Mouse (Mus musculus): ENCODE results near the gene Dbt. TPM values are rescaled to one million over a fixed set of nuclear protein-coding genes. Genes with fewer than 3 reads are reported as not detected.
A peak's percentile ranks its signal among the peaks of the same experiment; 100 is the strongest.

The Dbt gene
- total RNA-seq, 2 experiments from 2014 or later: 83.4 to 87.7 TPM

DNA sequence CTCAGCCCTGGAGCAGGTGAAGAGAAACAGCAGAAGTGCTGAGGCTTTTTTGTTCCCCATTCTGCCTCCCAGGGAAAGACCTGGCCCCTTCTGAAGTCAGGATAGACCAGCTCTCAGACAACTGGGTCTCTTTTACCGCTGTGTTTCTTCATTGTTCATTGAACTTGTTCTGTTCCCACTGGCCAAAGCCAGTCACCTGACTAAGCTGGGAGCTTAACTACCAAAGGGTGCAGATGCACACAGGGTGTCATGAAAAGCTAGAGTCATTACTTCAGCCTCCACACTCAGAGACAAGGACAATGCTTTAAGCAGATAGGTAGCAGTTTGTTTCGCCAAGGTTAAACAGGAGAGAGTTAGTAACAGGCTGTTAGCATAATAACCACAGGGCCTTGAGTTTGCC, 29.2 kb downstream of the Dbt start:
- no peak for DNase-seq

GRCm38 (mm10) chr3:116542532-116542931, 29.7 kb downstream of the Dbt start:
- no peak for DNase-seq

GRCm38 (mm10) chr3:116547430-116547829, 34.6 kb downstream of the Dbt start:
- no peak for DNase-seq

DNA sequence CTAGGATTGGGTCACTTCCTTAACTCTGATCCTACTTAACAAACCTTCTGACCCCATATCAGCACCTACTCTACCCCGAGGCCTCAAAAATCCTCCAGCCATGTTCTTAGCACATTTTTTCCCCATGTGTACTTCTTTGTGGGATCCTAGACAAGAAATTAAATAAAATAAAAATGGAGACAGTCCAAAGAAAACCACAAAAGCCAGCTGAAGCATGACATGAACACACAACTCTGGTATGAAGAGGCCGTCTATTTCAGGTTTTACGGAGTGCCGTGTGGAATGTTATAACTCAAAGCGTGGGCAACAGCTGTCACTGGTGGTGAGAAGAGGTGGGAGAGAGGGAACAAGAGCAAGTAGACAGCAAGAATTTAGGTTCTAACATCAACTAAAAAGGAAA, 38.5 kb downstream of the Dbt start:
- no peak for DNase-seq

GRCm38 (mm10) chr3:116561315-116561714, 48.4 kb downstream of the Dbt start:
- peak; percentile 26 for DNase-seq

GRCm38 (mm10) chr3:116562408-116563094, 49.7 kb downstream of the Dbt start, which contains the start of gene Lrrc39:
TSS of gene Lrrc39 (plus strand) at chr3:116562973.
- DNase-seq: peak; percentile 42

- DNase-seq: no peak
Observed at GRCm38 (mm10) chr3:116563095-116563492, 50.2 kb downstream of the Dbt start.

GRCm38 (mm10) chr3:116570628-116571027, 57.8 kb downstream of the Dbt start:
- DNase-seq: no peak

DNA sequence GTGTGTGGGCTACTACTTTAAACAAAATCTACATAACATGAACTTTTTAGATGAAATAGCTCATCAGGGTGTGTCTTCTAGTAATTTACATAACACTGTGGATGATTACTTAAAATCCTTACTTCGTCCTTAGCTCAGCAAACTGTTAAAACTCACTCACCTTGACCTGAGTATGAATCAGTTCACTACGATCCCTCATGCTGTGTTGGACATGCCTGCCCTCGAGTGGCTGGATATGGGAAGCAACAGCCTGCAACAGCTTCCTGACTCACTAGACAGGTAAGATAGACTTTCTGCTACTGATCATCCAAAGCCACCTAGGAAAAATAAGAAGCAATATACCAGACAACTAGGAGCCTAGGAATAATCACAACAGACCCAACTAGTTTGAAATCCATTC, 64.4 kb downstream of the Dbt start:
- DNase-seq: peak; percentile 25

DNA sequence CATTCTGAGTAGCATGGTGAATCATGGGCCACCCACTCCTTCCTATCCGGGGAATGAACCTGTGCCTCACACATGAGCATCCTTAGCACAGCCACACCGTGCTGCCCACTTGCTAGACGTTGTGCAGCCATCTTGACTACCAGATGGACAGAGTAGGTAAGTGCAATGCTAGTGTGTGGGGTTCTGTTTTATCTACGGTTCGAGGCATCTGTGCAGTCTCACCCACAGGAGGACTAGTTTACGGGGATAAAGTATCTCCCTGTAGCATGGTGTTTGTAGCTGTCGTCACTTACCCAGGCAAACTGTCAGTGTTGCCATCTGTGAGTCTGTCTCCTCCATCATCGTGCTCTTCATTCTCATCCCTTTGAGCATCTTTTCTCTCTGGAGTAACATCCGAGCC, 69.3 kb downstream of the Dbt start:
- DNase-seq: no peak

DNA sequence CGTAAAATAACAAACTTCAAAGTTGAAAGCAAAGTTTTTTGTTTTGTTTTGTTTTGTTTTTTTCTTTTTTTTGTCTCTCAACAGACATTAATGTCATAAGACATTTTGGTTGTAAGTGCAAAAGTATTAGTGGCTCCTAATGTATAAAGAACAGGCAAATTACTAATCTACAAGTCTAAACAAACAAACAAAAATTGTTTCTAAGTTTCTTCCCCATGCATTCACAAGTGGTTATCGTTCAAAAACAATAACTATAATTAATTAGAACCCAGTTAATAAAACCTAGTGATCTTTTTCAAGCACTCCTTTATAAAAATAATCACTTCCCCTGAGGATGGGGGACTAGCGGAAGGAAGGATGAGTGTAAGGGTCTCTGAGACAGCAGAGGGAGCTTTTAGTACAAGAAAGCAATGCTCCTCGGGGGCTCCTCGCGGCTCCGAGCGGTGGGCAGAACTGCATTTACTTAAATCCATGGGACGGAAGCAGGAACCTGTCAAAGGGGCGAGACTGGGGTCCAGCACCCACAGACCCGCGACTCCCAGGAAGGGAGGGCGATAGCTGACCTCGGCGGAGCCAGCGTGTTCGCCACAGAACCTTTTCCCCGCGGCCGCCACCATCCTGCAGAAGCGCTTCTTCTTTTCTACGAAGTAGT, 81.3 kb downstream of the Dbt start:
- DNase-seq: no peak

DNA sequence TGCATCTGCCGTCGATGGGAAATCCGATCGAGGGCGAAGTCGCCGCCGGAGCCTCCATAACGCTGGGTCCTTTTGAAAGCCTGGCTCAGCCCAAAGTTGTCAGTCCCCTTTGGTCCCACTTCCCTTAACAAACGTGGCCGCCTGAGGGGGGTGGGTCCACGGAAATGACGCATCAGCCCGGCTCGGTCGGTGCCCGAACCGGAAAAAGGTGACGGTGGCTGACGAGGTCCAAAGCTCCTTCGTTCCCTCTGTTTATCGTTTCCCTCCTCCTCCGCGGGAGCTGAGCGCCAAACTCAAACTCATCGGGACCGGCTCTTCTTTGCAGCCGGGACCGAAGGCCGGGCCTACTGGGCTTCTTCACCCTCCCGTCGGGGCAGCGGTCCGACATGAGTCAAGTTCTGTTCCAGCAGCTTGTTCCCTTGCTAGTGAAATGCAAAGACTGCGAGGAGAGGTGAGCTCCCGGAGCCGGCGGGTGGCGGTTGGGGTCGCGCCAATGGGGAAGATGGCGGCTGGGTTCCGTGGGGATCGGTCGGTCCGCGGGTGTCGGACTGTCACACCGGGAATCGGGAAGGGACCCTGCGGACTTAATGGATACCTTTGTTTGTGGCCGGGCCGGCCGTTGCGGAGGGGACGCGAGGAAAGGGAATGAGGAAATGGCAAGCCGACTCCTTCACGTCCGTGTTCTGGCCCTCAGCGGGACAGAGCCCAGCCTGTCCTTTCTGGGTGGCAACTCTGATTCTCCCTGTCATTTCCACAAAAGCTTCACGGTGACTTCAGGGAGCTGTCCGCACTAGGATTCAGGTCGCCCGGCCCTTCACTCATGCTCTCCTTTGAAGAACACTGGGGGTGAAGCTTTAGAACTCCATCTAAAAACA, 82.1 kb downstream of the Dbt start, which contains the start of gene Sass6:
Gene Sass6 (plus strand): TSS at position 255 of the 875 bp plus-strand sequence.
- DNase-seq: peak; percentile 99

DNA sequence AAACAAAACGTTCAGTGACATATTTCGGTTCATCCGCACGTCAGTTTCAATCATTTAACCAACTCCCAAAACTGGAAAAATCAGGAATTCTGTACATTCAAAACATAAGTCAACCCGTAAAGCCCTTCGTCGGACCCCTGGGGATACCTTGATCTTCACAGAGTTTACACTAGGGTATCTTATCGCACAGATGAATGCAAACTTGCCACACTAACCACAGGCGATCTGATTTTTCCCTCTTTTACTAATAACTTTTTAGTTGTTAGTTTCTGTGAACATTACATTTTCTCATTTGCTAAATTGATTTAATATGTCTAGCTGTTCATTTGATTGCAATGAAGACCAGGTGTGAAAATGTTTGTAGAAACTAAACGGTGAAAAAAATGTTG, 82.7 kb downstream of the Dbt start:
- DNase-seq: no peak

Other genes starting within 250 kb of the Dbt start
- gene Cdc14a, start 89.0 kb upstream of the Dbt start, total RNA-seq (2021): 10 to 100 TPM; 10.3 to 12.7 TPM
- gene Rtca, start 4.9 kb upstream of the Dbt start, total RNA-seq (2021): 10 to 100 TPM; 35.4 to 37.2 TPM
- gene Lrrc39, start 49.9 kb downstream of the Dbt start, total RNA-seq (2021): 10 to 100 TPM in 1 of 2 experiments, 1 to 10 TPM in 1; 6.7 to 12.3 TPM
- 1 to 10 TPM; 4.5 to 6.6 TPM for gene Sass6, start 81.9 kb downstream of the Dbt start, total RNA-seq (2021)
- 10 to 100 TPM; 12.0 to 15.5 TPM for gene Trmt13, start 101.5 kb downstream of the Dbt start, total RNA-seq (2021)
- gene Mfsd14a, start 149.6 kb downstream of the Dbt start, total RNA-seq (2021): 10 to 100 TPM; 44.3 to 47.9 TPM
- not detected for gene Gm43191, start 168.2 kb downstream of the Dbt start, total RNA-seq (2021)
- 10 to 100 TPM; 28.4 to 28.9 TPM for gene Slc35a3, start 199.8 kb downstream of the Dbt start, total RNA-seq (2021)

All from adrenal gland, postnatal 10 days (tissue).